ENCODE assay signal across 28 mouse cellular contexts in genomic region chr11:5490989-5491656, GRCm38 (mm10). TPM values are rescaled to one million over a fixed set of nuclear protein-coding genes. Genes with fewer than 3 reads are reported as not detected.
DNase-seq lines count a peak whose midpoint lies in the region; ATAC-seq and TF ChIP-seq lines count a peak whose summit lies in the region.
"Had no signal": no experiment of that assay in that cellular context is flagged by ENCODE, and none has a peak within 500 bp of the region (broad histone marks: within the 10 kb centered on the region; RNA-seq: fewer than 3 reads in every experiment).

No protein-coding gene starts in this region.

- ATAC-seq in heart, embryonic 12.5 days (ENCODE audit: insufficient number of reproducible peaks, low FRiP score): 0 out of 2 replicates have a peak, but pooled peaks have one; percentile 15
- ATAC-seq in intestine, embryonic 16.5 days: peak; percentile 34; the same call in 1 of the 2 replicates
- ATAC-seq in stomach, embryonic 15.5 days (ENCODE audit: insufficient read depth, low FRiP score, low read depth): peak; percentile 64
- ATAC-seq: forebrain, embryonic 16.5 days; inflammation-experienced regulatory T-cells, adult 6 months; midbrain, embryonic 13.5 days had no signal

- no peak overlapping the region for H3K4me3 ChIP-seq in heart, embryonic 12.5 days
- no peak overlapping the region for H3K4me3 ChIP-seq in heart, embryonic 10.5 days
- no peak overlapping the region for H3K4me3 ChIP-seq in bone marrow, adult 2 months (replicated peaks; ENCODE audit: control insufficient read depth, low read depth, low read length)
- H3K4me3 ChIP-seq in intestine, embryonic 16.5 days (ENCODE audit: low read length): no peak overlapping the region
- no peak overlapping the region for H3K4me3 ChIP-seq in stomach, embryonic 15.5 days (replicated peaks)
- H3K4me3 ChIP-seq: forebrain, embryonic 10.5 days; heart, adult 2 months; heart, embryonic 15.5 days; layer of hippocampus, adult 2 months; limb, embryonic 13.5 days; midbrain, embryonic 13.5 days; neural tube, embryonic 13.5 days had no signal

- H3K9ac ChIP-seq in heart, embryonic 12.5 days: no peak overlapping the region
- H3K9ac ChIP-seq in intestine, embryonic 16.5 days (ENCODE audit: low read depth, low read length): no peak overlapping the region
- no peak overlapping the region for H3K9ac ChIP-seq in stomach, embryonic 15.5 days
- H3K9ac ChIP-seq: heart, embryonic 15.5 days; hindbrain, embryonic 14.5 days; limb, embryonic 13.5 days; midbrain, embryonic 13.5 days; neural tube, embryonic 13.5 days had no signal

- no peak overlapping the region for H3K4me2 ChIP-seq in heart, embryonic 12.5 days
- H3K4me2 ChIP-seq in intestine, embryonic 16.5 days (ENCODE audit: low read depth, low read length): no peak overlapping the region
- no peak overlapping the region for H3K4me2 ChIP-seq in stomach, embryonic 15.5 days
- H3K4me2 ChIP-seq: heart, embryonic 15.5 days; hindbrain, embryonic 14.5 days; limb, embryonic 13.5 days; midbrain, embryonic 13.5 days; neural tube, embryonic 13.5 days had no signal

- no peaks in the 10 kb centered on the region for H3K4me1 ChIP-seq in heart, embryonic 12.5 days (replicated peaks)
- no peaks in the 10 kb centered on the region for H3K4me1 ChIP-seq in heart, embryonic 10.5 days
- no peaks in the 10 kb centered on the region; the same call in 1 of the 2 replicates for H3K4me1 ChIP-seq in bone marrow, adult 2 months (ENCODE audit: control insufficient read depth, insufficient read depth, low read length)
- no peaks in the 10 kb centered on the region for H3K4me1 ChIP-seq in intestine, embryonic 16.5 days (ENCODE audit: control insufficient read depth, insufficient read depth, low read length)
- H3K4me1 ChIP-seq in stomach, embryonic 15.5 days: no peaks in the 10 kb centered on the region
- H3K4me1 ChIP-seq: heart, embryonic 15.5 days; limb, embryonic 13.5 days; midbrain, embryonic 13.5 days; neural tube, embryonic 13.5 days had no signal

- DNase-seq in heart, embryonic 10.5 days (ENCODE audit: low spot score): no peak
- no peak for DNase-seq in kidney, postnatal 10 days
- no peak for DNase-seq in natural killer cell, adult 2 months (ENCODE audit: low spot score in 2 of 2)
- DNase-seq: cerebellum, adult 11-12 months; cerebellum, postnatal 14 days; gastrocnemius, postnatal 10 days; heart, adult 2 months; heart, postnatal 4 days; kidney, adult 9 months; kidney, postnatal 25 days; lung, adult 18-20 months; lung, postnatal 10 days; retina, postnatal 1 day; right cerebral cortex, postnatal 4 days; thymus, postnatal 25 days had no signal

- no peak overlapping the region for H3K27ac ChIP-seq in heart, embryonic 12.5 days (ENCODE audit: poor library complexity, severe bottlenecking)
- H3K27ac ChIP-seq in heart, embryonic 10.5 days: no peak overlapping the region
- peak overlapping the region; percentile 27; the same call in 1 of the 2 replicates for H3K27ac ChIP-seq in bone marrow, adult 2 months (ENCODE audit: control insufficient read depth, insufficient read depth, low read depth, low read length, poor library complexity)
- no peak overlapping the region for H3K27ac ChIP-seq in intestine, embryonic 16.5 days (ENCODE audit: low read length)
- 0 out of 2 replicates have a peak overlapping the region, but pooled peaks have one; percentile 4 for H3K27ac ChIP-seq in stomach, embryonic 15.5 days
- H3K27ac ChIP-seq: forebrain, embryonic 10.5 days; heart, adult 2 months; heart, embryonic 15.5 days; hindbrain, embryonic 14.5 days; layer of hippocampus, adult 2 months; limb, embryonic 13.5 days; midbrain, embryonic 13.5 days; neural tube, embryonic 13.5 days had no signal

- no peak for TF ChIP-seq CTCF in bone marrow, adult 2 months (IDR thresholded peaks at IDR 0.05; ENCODE audit: control insufficient read depth, insufficient read depth, low read length)

- no peak for TF ChIP-seq POLR2A in bone marrow, adult 2 months (IDR thresholded peaks at IDR 0.05; ENCODE audit: borderline replicate concordance, control insufficient read depth, low read depth, low read length)

- H3K9me3 ChIP-seq in heart, embryonic 12.5 days (replicated peaks): no peaks in the 10 kb centered on the region
- no peaks in the 10 kb centered on the region for H3K9me3 ChIP-seq in heart, embryonic 10.5 days
- H3K9me3 ChIP-seq in intestine, embryonic 16.5 days (ENCODE audit: control insufficient read depth, low read length): no peaks in the 10 kb centered on the region
- no peaks in the 10 kb centered on the region for H3K9me3 ChIP-seq in stomach, embryonic 15.5 days
- H3K9me3 ChIP-seq: forebrain, embryonic 10.5 days; heart, embryonic 15.5 days; limb, embryonic 13.5 days; midbrain, embryonic 13.5 days; neural tube, embryonic 13.5 days had no signal

- WGBS in heart, embryonic 12.5 days: 79% methylated on average over 10 of the region's 10 CpGs
- 83% methylated on average over 10 of the region's 10 CpGs for WGBS in heart, embryonic 10.5 days
- WGBS in bone marrow, adult 2 months: 57% methylated on average over 10 of the region's 10 CpGs
- WGBS in intestine, embryonic 16.5 days: 75% methylated on average over 10 of the region's 10 CpGs
- 63% methylated on average over 10 of the region's 10 CpGs for WGBS in stomach, embryonic 15.5 days

- no peaks in the 10 kb centered on the region for H3K27me3 ChIP-seq in heart, embryonic 12.5 days (replicated peaks)
- no peaks in the 10 kb centered on the region for H3K27me3 ChIP-seq in heart, embryonic 10.5 days (ENCODE audit: insufficient read depth, poor library complexity, severe bottlenecking)
- no peaks in the 10 kb centered on the region for H3K27me3 ChIP-seq in intestine, embryonic 16.5 days (replicated peaks; ENCODE audit: control insufficient read depth, insufficient read depth, low read length)
- no peaks in the 10 kb centered on the region for H3K27me3 ChIP-seq in stomach, embryonic 15.5 days (replicated peaks)
- H3K27me3 ChIP-seq: heart, embryonic 15.5 days; limb, embryonic 13.5 days; midbrain, embryonic 13.5 days; neural tube, embryonic 13.5 days had no signal

- no peaks in the 10 kb centered on the region for H3K36me3 ChIP-seq in heart, embryonic 12.5 days
- no peaks in the 10 kb centered on the region for H3K36me3 ChIP-seq in heart, embryonic 10.5 days
- no peaks in the 10 kb centered on the region for H3K36me3 ChIP-seq in intestine, embryonic 16.5 days (ENCODE audit: control insufficient read depth, insufficient read depth, low read length)
- H3K36me3 ChIP-seq in stomach, embryonic 15.5 days: no peaks in the 10 kb centered on the region
- H3K36me3 ChIP-seq: forebrain, embryonic 10.5 days; heart, embryonic 15.5 days; limb, embryonic 13.5 days; midbrain, embryonic 13.5 days; neural tube, embryonic 13.5 days had no signal

RNA-seq across cellular contexts. Expression of gene Xbp1, which starts 29.3 kb away (rescaled TPM):
- 125 and 127 TPM in 2 replicates for polyA plus RNA-seq in heart, embryonic 12.5 days (2016; fragmentation: Nextera tagmentation; extraction: Ambion mirVana)
- 131 and 174 TPM in 2 replicates for polyA plus RNA-seq in heart, embryonic 10.5 days (2016; fragmentation: Nextera tagmentation; extraction: Ambion mirVana)
- 24.1 and 52.1 TPM in 2 replicates for polyA plus RNA-seq in bone marrow, adult 2 months (2011; ENCODE audit: insufficient read depth, insufficient read length, low replicate concordance, missing spikeins)
- 222 and 249 TPM in 2 replicates for polyA plus RNA-seq in intestine, embryonic 16.5 days (2015; fragmentation: Nextera tagmentation; extraction: Ambion mirVana)
- polyA plus RNA-seq in stomach, embryonic 15.5 days (2015; fragmentation: Nextera tagmentation; extraction: Ambion mirVana): 289 and 305 TPM in 2 replicates

RNA-seq across cellular contexts. Expression of gene Znrf3, which starts 46.5 kb away (rescaled TPM):
- polyA plus RNA-seq in heart, embryonic 12.5 days (2016; fragmentation: Nextera tagmentation; extraction: Ambion mirVana): 7.3 and 7.6 TPM in 2 replicates
- polyA plus RNA-seq in heart, embryonic 10.5 days (2016; fragmentation: Nextera tagmentation; extraction: Ambion mirVana): 7.7 and 9.2 TPM in 2 replicates
- 0.63 and 2.0 TPM in 2 replicates for polyA plus RNA-seq in bone marrow, adult 2 months (2011; ENCODE audit: insufficient read depth, insufficient read length, low replicate concordance, missing spikeins)
- 6.8 and 7.3 TPM in 2 replicates for polyA plus RNA-seq in intestine, embryonic 16.5 days (2015; fragmentation: Nextera tagmentation; extraction: Ambion mirVana)
- polyA plus RNA-seq in stomach, embryonic 15.5 days (2015; fragmentation: Nextera tagmentation; extraction: Ambion mirVana): 12.9 and 13.4 TPM in 2 replicates

RNA-seq across cellular contexts. Expression of gene Ccdc117, which starts 50.9 kb away (rescaled TPM):
- polyA plus RNA-seq in heart, embryonic 12.5 days (2016; fragmentation: Nextera tagmentation; extraction: Ambion mirVana): 16.4 and 17.9 TPM in 2 replicates
- 14.7 and 23.4 TPM in 2 replicates for polyA plus RNA-seq in heart, embryonic 10.5 days (2016; fragmentation: Nextera tagmentation; extraction: Ambion mirVana)
- 4.9 and 9.5 TPM in 2 replicates for polyA plus RNA-seq in bone marrow, adult 2 months (2011; ENCODE audit: insufficient read depth, insufficient read length, low replicate concordance, missing spikeins)
- polyA plus RNA-seq in intestine, embryonic 16.5 days (2015; fragmentation: Nextera tagmentation; extraction: Ambion mirVana): 11.1 and 11.9 TPM in 2 replicates
- 17.1 and 18.8 TPM in 2 replicates for polyA plus RNA-seq in stomach, embryonic 15.5 days (2015; fragmentation: Nextera tagmentation; extraction: Ambion mirVana)

Comparison
In these comparisons a context has a peak if more than half of its experiments do, and no peak if none do; other contexts are left out.
1. H3K27ac ChIP-seq: peak in bone marrow, adult 2 months (single experiment) and stomach, embryonic 15.5 days (single experiment); none in heart, embryonic 12.5 days (single experiment), heart, embryonic 10.5 days (single experiment) and intestine, embryonic 16.5 days (single experiment).
2. Peak in every context shown above with its lines, with median percentiles within 50 percentile points of each other: ATAC-seq.